In the genomic region with DNA sequence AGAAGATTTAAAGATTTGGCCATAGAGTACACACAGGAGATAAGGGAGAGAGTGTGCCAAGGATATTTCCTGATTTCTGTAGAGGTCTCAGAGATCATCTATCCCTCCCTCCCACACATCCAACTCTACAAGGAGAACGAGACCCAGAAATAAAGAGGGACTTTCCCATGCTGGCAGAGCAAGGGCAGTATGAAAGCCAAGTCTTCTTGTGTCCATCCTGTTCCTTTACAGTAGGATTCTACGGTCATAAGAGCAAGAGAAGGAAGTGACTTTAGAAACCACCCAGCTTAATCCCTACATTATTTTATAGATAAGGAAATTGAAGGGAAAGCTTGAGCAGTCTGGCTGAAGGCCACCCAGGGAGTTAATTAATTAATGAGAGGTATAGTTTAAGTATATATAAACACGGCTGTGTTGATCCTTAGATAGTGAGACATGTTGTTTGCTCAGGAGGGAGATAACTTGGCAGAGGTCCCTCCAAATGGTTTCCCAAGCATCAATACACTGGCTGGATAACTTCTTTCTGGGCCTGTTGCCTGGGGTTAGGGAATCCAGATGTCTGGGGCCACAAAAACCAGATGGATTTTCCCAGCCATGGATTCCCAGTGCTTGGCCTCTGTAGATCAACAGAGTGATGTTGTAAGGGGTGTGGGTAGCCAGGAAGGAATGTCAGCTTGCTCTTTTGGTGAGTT, we compare ENCODE assay signal across 11 mouse cellular contexts. TPM values are rescaled to one million over a fixed set of nuclear protein-coding genes. Genes with fewer than 3 reads are reported as not detected.
DNase-seq lines count a peak whose midpoint lies in the region; ATAC-seq and TF ChIP-seq lines count a peak whose summit lies in the region.
"Had no signal": no experiment of that assay in that cellular context is flagged by ENCODE, and none has a peak within 500 bp of the region (broad histone marks: within the 10 kb centered on the region; RNA-seq: fewer than 3 reads in every experiment).

No protein-coding gene starts in this region.

- TF ChIP-seq CTCF in stomach, postnatal 0 days (IDR thresholded peaks at IDR 0.05; ENCODE audit: low read depth) = no peak

- ATAC-seq in stomach, postnatal 0 days (ENCODE audit: low FRiP score, low TSS enrichment) = peak; percentile 53; the same call in 1 of the 2 replicates

- H3K4me1 ChIP-seq in stomach, postnatal 0 days (replicated peaks; ENCODE audit: control insufficient read depth, insufficient read depth) = no peaks in the 10 kb centered on the region; the same call in none of the 2 replicates
- H3K4me1 ChIP-seq: hindbrain, embryonic 15.5 days; liver, embryonic 15.5 days; neural tube, embryonic 12.5 days had no signal

- peak; percentile 45 for DNase-seq in ovary, postnatal 14 days (ENCODE audit: low spot score)
- DNase-seq in ovary, postnatal 36 days (ENCODE audit: low spot score) = no peak
- DNase-seq in heart, adult 8-10 months (ENCODE audit: low spot score) = peak; percentile 84
- DNase-seq in kidney, postnatal 10 days = peak; percentile 51
- no peak for DNase-seq in stomach, postnatal 0 days (ENCODE audit: low spot score)
- DNase-seq in left cerebral cortex, postnatal 36 days (ENCODE audit: low spot score in 2 of 2) = no peak
- no peak for DNase-seq in layer of hippocampus, postnatal 36 days
- no peak for DNase-seq in right cerebral cortex, postnatal 10 days (ENCODE audit: low spot score in 2 of 2)

- WGBS in stomach, postnatal 0 days = 13% methylated on average over 3 of the region's 3 CpGs

- no peak overlapping the region for H3K4me2 ChIP-seq in stomach, postnatal 0 days (replicated peaks; ENCODE audit: low read depth)
- H3K4me2 ChIP-seq: hindbrain, embryonic 15.5 days; liver, embryonic 15.5 days; neural tube, embryonic 12.5 days had no signal

- no peak overlapping the region for H3K9ac ChIP-seq in stomach, postnatal 0 days (ENCODE audit: low read length)
- H3K9ac ChIP-seq: hindbrain, embryonic 15.5 days; liver, embryonic 15.5 days; neural tube, embryonic 12.5 days had no signal

- H3K9me3 ChIP-seq in stomach, postnatal 0 days (ENCODE audit: control insufficient read depth, low read length) = no peaks in the 10 kb centered on the region
- H3K9me3 ChIP-seq: hindbrain, embryonic 15.5 days; liver, embryonic 15.5 days; neural tube, embryonic 12.5 days had no signal

- TF ChIP-seq EP300 in stomach, postnatal 0 days (optimal IDR thresholded peaks at IDR 0.05) = no peak

- H3K27ac ChIP-seq in stomach, postnatal 0 days (replicated peaks) = no peak overlapping the region
- H3K27ac ChIP-seq: hindbrain, embryonic 15.5 days; liver, embryonic 15.5 days; neural tube, embryonic 12.5 days had no signal

- H3K4me3 ChIP-seq in stomach, postnatal 0 days (ENCODE audit: low read depth, low read length) = no peak overlapping the region
- H3K4me3 ChIP-seq: hindbrain, embryonic 15.5 days; liver, embryonic 15.5 days; neural tube, embryonic 12.5 days had no signal

- intact Hi-C loops in left cerebral cortex, postnatal 36 days (cut with DNase I) = no loop called here

- no peaks in the 10 kb centered on the region for H3K27me3 ChIP-seq in stomach, postnatal 0 days (ENCODE audit: control insufficient read depth, insufficient read depth, low read length)
- H3K27me3 ChIP-seq: hindbrain, embryonic 15.5 days; liver, embryonic 15.5 days; neural tube, embryonic 12.5 days had no signal

- H3K36me3 ChIP-seq in stomach, postnatal 0 days (ENCODE audit: control insufficient read depth, insufficient read depth, low read length) = no peaks in the 10 kb centered on the region
- H3K36me3 ChIP-seq: hindbrain, embryonic 15.5 days; liver, embryonic 15.5 days; neural tube, embryonic 12.5 days had no signal

RNA-seq across cellular contexts. Expression of a gene that starts 24.8 kb away (rescaled TPM):
- 1 to 10 TPM in 3 of 4 experiments, under 1 TPM in 1; 0.84 to 2.4 (median 2.0) TPM for total RNA-seq in heart, adult 8-10 months (2022)
- 1.1 and 1.2 TPM in 2 replicates for polyA plus RNA-seq in stomach, postnatal 0 days (2015; fragmentation: Nextera tagmentation; extraction: Ambion mirVana)
- 10 to 100 TPM; 33.8 to 37.0 TPM for total RNA-seq in left cerebral cortex, postnatal 36 days (2021)
- 10 to 100 TPM; 12.5 to 14.7 TPM for total RNA-seq in layer of hippocampus, postnatal 36 days (2021)

RNA-seq across cellular contexts. Expression of a gene that starts 36.2 kb away (rescaled TPM):
- 10 to 100 TPM; 10.3 to 26.7 (median 25.4) TPM for total RNA-seq in heart, adult 8-10 months (2022)
- polyA plus RNA-seq in stomach, postnatal 0 days (2015; fragmentation: Nextera tagmentation; extraction: Ambion mirVana) = 25.1 and 28.0 TPM in 2 replicates
- 1 to 10 TPM in 1 of 2 experiments, under 1 TPM in 1; 1.00 to 1.1 TPM for total RNA-seq in left cerebral cortex, postnatal 36 days (2021)
- 1 to 10 TPM in 1 of 2 experiments, under 1 TPM in 1; 0.91 to 1.0 TPM for total RNA-seq in layer of hippocampus, postnatal 36 days (2021)

Comparison
In these comparisons a context has a peak if more than half of its experiments do, and no peak if none do; other contexts are left out.
1. DNase-seq: peak in ovary, postnatal 14 days (single experiment), heart, adult 8-10 months (single experiment) and kidney, postnatal 10 days (single experiment); none in ovary, postnatal 36 days (single experiment), stomach, postnatal 0 days (single experiment), left cerebral cortex, postnatal 36 days (0 of 2), layer of hippocampus, postnatal 36 days (0 of 2) and right cerebral cortex, postnatal 10 days (0 of 2).
2. RNA of a gene that starts 36.2 kb away (total RNA-seq): 10.3 to 26.7 TPM in heart, adult 8-10 months; 1.00 to 1.1 TPM in left cerebral cortex, postnatal 36 days and 0.91 to 1.0 TPM in layer of hippocampus, postnatal 36 days; every median in the first group is over 4 times any median in the second.